Mouse (Mus musculus): ENCODE results near the gene Sppl3. TPM values are rescaled to one million over a fixed set of nuclear protein-coding genes. Genes with fewer than 3 reads are reported as not detected.

Gene Sppl3
- polyA plus RNA-seq, 1 experiment from 2014 or later = 7.9 TPM

- WGBS (ENCODE audit: insufficient replicate concordance) = 55% methylated on average over 2 of the region's 2 CpGs
- ATAC-seq (ENCODE audit: insufficient read depth) = peak; percentile 65
- no peaks in the 10 kb centered on the region for H3K9me3 ChIP-seq (replicated peaks)
Observed at GRCm38 (mm10) chr5:115037099-115037498, 26.2 kb downstream of the Sppl3 start.

DNA sequence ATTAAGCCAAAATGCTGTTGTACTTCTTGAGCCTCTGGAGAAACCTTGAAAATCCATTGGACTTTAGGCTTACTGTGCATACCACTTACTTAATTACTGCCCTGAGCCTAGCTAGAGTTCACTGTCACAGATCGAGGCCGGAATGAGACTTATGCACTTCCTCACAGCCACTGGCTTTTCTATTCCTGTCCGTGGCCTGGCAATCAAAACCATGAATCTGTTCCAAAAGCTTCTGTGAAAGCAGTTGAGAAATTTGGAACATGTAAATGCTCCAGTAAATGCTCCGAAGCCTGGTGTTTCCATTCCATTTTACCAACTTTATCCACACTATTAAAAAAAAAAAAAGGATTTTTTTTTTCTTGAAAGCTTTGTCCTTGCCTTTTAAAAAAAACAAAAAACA, 29.8 kb downstream of the Sppl3 start:
- Histone ChIP-seq H3K9me3 (replicated peaks) (no peaks in the 10 kb centered on the region), H3K36me3 (replicated peaks) (0 out of 2 replicates have a peak, but pooled peaks cover 7% of the 10 kb centered on the region), H3K4me1 (replicated peaks) (peaks cover 45% of the 10 kb centered on the region), H3K4me3 (replicated peaks) (no peak overlapping the region), H3K4me2 (no peak overlapping the region), H3K27ac (replicated peaks) (no peak overlapping the region), H3K27me3 (no peaks in the 10 kb centered on the region), H3K9ac (no peak overlapping the region)
- no peak for ATAC-seq (ENCODE audit: insufficient read depth)
- WGBS (ENCODE audit: insufficient replicate concordance) = 45% methylated on average over 4 of the region's 4 CpGs

More at GRCm38 (mm10) chr5:115037099-115037498, 26.2 kb downstream of the Sppl3 start:
- Histone ChIP-seq H3K36me3 (replicated peaks) (no peaks in the 10 kb centered on the region), H3K27ac (replicated peaks) (no peak overlapping the region), H3K9ac (no peak overlapping the region), H3K4me3 (replicated peaks) (no peak overlapping the region), H3K27me3 (no peaks in the 10 kb centered on the region), H3K4me1 (replicated peaks) (peaks cover 68% of the 10 kb centered on the region), H3K4me2 (no peak overlapping the region)

DNA sequence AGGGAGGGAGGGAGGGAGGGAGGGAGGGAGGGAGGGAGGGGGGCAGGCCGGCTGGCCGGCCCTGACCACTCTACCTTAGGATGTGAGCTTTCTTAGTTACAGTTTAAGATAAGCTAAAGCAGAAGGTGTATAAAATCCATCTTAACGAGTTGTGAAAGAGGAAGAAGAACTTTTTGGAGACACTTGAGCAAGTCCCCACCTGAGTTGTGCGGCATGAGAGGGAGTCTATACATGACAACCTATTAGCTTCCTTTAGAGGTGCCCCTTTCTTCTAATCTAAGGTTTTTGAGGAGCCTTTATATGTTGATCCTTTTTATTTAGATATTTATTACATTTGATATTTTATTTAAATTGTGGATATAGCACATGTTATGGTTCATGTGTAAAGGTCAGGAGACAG, 32.7 kb downstream of the Sppl3 start:
- no peak for ATAC-seq (ENCODE audit: insufficient read depth)
- Histone ChIP-seq H3K27ac (replicated peaks) (no peak overlapping the region), H3K36me3 (replicated peaks) (0 out of 2 replicates have a peak, but pooled peaks cover 11% of the 10 kb centered on the region), H3K9ac (no peak overlapping the region), H3K4me1 (replicated peaks) (peaks cover 29% of the 10 kb centered on the region), H3K4me2 (no peak overlapping the region), H3K4me3 (replicated peaks) (no peak overlapping the region), H3K27me3 (no peaks in the 10 kb centered on the region), H3K9me3 (replicated peaks) (no peaks in the 10 kb centered on the region)
- WGBS (ENCODE audit: insufficient replicate concordance) = 60% methylated on average over 4 of the region's 4 CpGs

GRCm38 (mm10) chr5:115045146-115045677, 34.3 kb downstream of the Sppl3 start:
- ATAC-seq (ENCODE audit: insufficient read depth) = no peak
- Histone ChIP-seq H3K9ac (no peak overlapping the region), H3K9me3 (replicated peaks) (no peaks in the 10 kb centered on the region), H3K4me2 (no peak overlapping the region), H3K36me3 (replicated peaks) (0 out of 2 replicates have a peak, but pooled peaks cover 11% of the 10 kb centered on the region), H3K4me3 (replicated peaks) (no peak overlapping the region), H3K27me3 (no peaks in the 10 kb centered on the region), H3K4me1 (replicated peaks) (peaks cover 37% of the 10 kb centered on the region), H3K27ac (replicated peaks) (no peak overlapping the region)
- 82% methylated on average over 2 of the region's 2 CpGs for WGBS (ENCODE audit: insufficient replicate concordance)

DNA sequence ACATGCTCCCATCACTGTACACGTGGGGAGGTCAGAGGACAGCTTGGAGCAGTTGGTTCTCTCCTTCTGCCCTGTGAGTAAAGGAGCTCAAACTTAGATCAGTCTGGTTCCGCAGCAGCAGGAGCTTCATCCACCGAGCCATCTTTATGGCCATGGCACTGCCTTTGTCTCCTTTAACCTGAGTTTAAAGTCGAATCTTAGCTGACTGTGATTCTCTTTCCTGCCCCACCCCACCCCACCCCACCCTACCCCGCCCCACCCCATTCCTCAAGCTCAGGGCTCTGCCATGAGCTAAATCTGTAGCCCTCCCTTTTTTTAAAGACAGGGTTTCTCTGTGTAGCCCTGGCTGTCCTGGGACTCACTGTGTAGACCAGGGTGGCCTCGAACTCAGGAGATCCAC, 38.8 kb downstream of the Sppl3 start:
- no peak for ATAC-seq (ENCODE audit: insufficient read depth)
- peaks cover 73% of the 10 kb centered on the region for H3K4me1 ChIP-seq (replicated peaks)
- no peak overlapping the region for H3K27ac ChIP-seq (replicated peaks)
- no peak overlapping the region for H3K4me3 ChIP-seq (replicated peaks)
- WGBS (ENCODE audit: insufficient replicate concordance) = 70% methylated on average over 6 of the region's 6 CpGs
- no peaks in the 10 kb centered on the region for H3K9me3 ChIP-seq (replicated peaks)
- 0 out of 2 replicates have a peak, but pooled peaks cover 11% of the 10 kb centered on the region for H3K36me3 ChIP-seq (replicated peaks)
- no peak overlapping the region for H3K4me2 ChIP-seq
- no peaks in the 10 kb centered on the region for H3K27me3 ChIP-seq
- no peak overlapping the region for H3K9ac ChIP-seq

GRCm38 (mm10) chr5:115050776-115051175, 39.8 kb downstream of the Sppl3 start:
- H3K27ac ChIP-seq (replicated peaks) = no peak overlapping the region
- no peak for ATAC-seq (ENCODE audit: insufficient read depth)
- H3K9ac ChIP-seq = no peak overlapping the region
- H3K4me1 ChIP-seq (replicated peaks) = peaks cover 76% of the 10 kb centered on the region
- no peak overlapping the region for H3K4me2 ChIP-seq
- H3K27me3 ChIP-seq = no peaks in the 10 kb centered on the region
- no peak overlapping the region for H3K4me3 ChIP-seq (replicated peaks)
- WGBS (ENCODE audit: insufficient replicate concordance) = 67% methylated on average over 6 of the region's 6 CpGs
- H3K9me3 ChIP-seq (replicated peaks) = no peaks in the 10 kb centered on the region
- 0 out of 2 replicates have a peak, but pooled peaks cover 3% of the 10 kb centered on the region for H3K36me3 ChIP-seq (replicated peaks)

- Histone ChIP-seq H3K27ac (replicated peaks) (no peak overlapping the region; the same call in 1 of the 2 replicates), H3K36me3 (replicated peaks) (0 out of 2 replicates have a peak, but pooled peaks cover 3% of the 10 kb centered on the region), H3K4me1 (replicated peaks) (peaks cover 94% of the 10 kb centered on the region), H3K9ac (no peak overlapping the region), H3K4me3 (replicated peaks) (no peak overlapping the region), H3K9me3 (replicated peaks) (no peaks in the 10 kb centered on the region), H3K4me2 (no peak overlapping the region), H3K27me3 (no peaks in the 10 kb centered on the region)
- no peak for ATAC-seq (ENCODE audit: insufficient read depth)
- 70% methylated on average over 8 of the region's 8 CpGs for WGBS (ENCODE audit: insufficient replicate concordance)
Observed at GRCm38 (mm10) chr5:115052546-115052945, 41.6 kb downstream of the Sppl3 start.

DNA sequence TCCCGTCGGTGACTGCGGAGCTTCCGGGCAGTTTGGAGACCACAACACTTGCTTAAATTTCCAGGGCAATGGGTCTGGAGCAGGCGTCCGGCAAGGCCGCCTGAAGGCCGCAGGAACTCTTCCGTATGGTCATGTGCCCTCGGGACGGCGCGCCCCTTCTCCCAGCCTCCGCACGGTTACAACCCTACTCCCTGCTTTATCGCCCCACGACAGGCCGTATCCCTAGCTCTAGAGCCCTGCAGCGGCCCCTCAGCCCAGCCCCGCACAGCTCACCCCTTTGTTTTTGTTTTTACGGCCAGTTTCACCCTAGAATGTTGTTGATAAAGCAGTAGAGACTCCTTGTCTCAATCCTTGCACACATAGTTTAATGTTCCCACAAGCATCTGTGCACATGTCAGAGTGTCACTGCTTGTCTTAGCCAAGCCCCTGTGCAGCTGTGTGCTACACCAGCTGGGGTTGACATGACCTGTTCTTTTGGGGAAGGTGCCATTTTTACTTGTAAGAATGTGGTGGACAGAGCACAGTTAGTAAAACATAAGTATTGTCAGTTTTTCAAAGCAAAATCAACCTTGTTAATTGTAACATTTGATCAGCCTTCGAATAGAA, 43.0 kb downstream of the Sppl3 start:
- H3K9me3 ChIP-seq (replicated peaks) = no peaks in the 10 kb centered on the region
- H3K36me3 ChIP-seq (replicated peaks) = no peaks in the 10 kb centered on the region
- peak; percentile 29; the same call in 1 of the 2 replicates for ATAC-seq (ENCODE audit: insufficient read depth)
- no peak overlapping the region for H3K9ac ChIP-seq
- H3K27me3 ChIP-seq = no peaks in the 10 kb centered on the region
- WGBS (ENCODE audit: insufficient replicate concordance) = 75% methylated on average over 22 of the region's 22 CpGs
- 0 out of 2 replicates have a peak overlapping the region, but pooled peaks have one; percentile 0 for H3K4me2 ChIP-seq
- H3K27ac ChIP-seq (replicated peaks) = peak overlapping the region; percentile 85; the same call in 1 of the 2 replicates
- H3K4me3 ChIP-seq (replicated peaks) = no peak overlapping the region
- peaks cover 97% of the 10 kb centered on the region for H3K4me1 ChIP-seq (replicated peaks)

DNA sequence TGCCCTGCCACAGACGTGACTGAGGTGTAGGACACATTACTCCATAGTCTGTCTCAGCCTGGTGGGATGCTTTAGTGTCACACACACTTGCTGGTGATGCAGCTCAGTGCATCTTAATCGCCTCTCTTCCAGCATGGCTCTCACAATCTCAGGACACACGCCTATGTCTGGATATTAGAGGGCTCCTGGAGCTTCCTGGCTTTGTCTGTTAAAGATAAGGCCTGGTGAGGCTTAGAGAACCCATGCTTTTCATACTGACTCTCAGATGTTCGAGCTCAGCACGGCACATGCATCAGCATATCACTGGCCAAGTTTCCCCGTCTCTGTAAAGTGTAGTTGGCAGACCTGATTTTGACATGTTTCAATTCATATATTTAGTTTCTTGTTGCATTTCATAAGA, 44.5 kb downstream of the Sppl3 start:
- H3K9ac ChIP-seq = 0 out of 2 replicates have a peak overlapping the region, but pooled peaks have one; percentile 14
- H3K27me3 ChIP-seq = no peaks in the 10 kb centered on the region
- H3K27ac ChIP-seq (replicated peaks) = peak overlapping the region; percentile 85
- H3K4me1 ChIP-seq (replicated peaks) = peaks cover 98% of the 10 kb centered on the region
- H3K9me3 ChIP-seq (replicated peaks) = no peaks in the 10 kb centered on the region
- H3K36me3 ChIP-seq (replicated peaks) = no peaks in the 10 kb centered on the region
- ATAC-seq (ENCODE audit: insufficient read depth) = peak; percentile 69
- 13% methylated on average over 6 of the region's 6 CpGs for WGBS (ENCODE audit: insufficient replicate concordance)
- no peak overlapping the region for H3K4me3 ChIP-seq (replicated peaks)
- peak overlapping the region; percentile 39 for H3K4me2 ChIP-seq

DNA sequence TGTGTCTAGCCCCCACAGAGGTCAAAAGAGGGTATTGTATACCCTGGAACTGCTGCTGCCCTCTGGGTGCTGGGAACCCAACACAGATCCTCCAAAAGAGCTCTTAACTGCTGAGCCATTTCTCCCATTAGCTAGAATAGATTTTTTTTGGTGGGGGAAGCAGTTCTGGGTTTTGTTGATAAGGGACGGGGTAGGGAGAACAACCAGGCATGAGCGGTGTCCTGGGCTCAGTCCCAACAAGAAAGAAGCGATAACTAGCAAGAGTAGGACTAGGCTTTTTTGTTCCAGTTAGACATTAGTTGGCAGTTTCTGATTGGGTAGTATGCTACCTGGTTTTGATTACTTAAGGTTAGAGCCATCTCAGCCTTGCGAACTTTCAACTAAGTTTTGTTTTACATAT, 46.2 kb downstream of the Sppl3 start:
- Histone ChIP-seq H3K9me3 (replicated peaks) (no peaks in the 10 kb centered on the region), H3K27ac (replicated peaks) (peak overlapping the region; percentile 85), H3K36me3 (replicated peaks) (peaks cover 8% of the 10 kb centered on the region), H3K9ac (no peak overlapping the region), H3K4me1 (replicated peaks) (peaks cover 98% of the 10 kb centered on the region), H3K27me3 (no peaks in the 10 kb centered on the region), H3K4me2 (peak overlapping the region; percentile 25), H3K4me3 (replicated peaks) (no peak overlapping the region)
- 23% methylated on average over 4 of the region's 4 CpGs for WGBS (ENCODE audit: insufficient replicate concordance)
- peak; percentile 63 for ATAC-seq (ENCODE audit: insufficient read depth)

DNA sequence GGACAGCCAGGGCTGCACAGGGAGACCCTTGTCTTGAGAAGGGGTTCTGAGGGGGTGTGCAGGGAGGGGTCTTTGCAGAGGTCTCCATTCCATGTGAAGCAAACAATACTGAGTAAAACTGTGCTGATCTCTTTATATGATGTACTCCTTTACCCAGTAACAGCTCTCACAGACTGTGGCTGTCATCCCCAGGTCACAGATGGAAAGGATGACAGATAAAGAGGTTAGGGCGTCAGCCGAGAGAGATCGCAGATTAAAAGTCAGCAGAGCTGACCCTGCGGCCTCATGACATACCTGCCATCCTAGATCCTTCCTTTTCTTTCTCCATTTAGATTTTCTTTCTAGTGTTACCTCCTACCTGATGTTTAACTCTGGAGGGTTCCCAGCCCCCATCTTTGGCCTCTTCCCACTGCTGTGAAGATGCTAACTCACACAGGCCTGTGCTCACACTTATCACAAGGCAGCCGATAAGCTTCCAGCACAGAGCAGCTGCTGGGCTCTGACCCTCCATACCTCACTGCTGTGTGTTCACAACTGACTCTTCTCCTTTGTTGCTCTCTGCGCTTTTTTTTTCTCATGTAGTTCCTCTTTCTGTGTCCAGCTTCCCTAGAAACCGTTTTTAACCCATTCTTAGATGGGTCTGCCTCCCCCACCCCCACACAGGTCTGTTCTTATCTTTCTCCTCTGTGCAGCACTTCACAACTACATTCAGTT, 47.8 kb downstream of the Sppl3 start:
- Histone ChIP-seq H3K27ac (replicated peaks) (peak overlapping the region; percentile 85), H3K9me3 (replicated peaks) (no peaks in the 10 kb centered on the region), H3K4me2 (peak overlapping the region; percentile 56), H3K4me1 (replicated peaks) (peaks cover 92% of the 10 kb centered on the region), H3K27me3 (no peaks in the 10 kb centered on the region), H3K4me3 (replicated peaks) (peak overlapping the region; percentile 6), H3K9ac (peak overlapping the region; percentile 13), H3K36me3 (replicated peaks) (peaks cover 21% of the 10 kb centered on the region)
- WGBS (ENCODE audit: insufficient replicate concordance) = 14% methylated on average over 7 of the region's 7 CpGs
- peak; percentile 77 for ATAC-seq (ENCODE audit: insufficient read depth)
